Mouse (Mus musculus) G1E (cell line): ENCODE measurements at regions not wholly inside any gene's neighbourhood (a gene's known extent, or its start where the extent isn't known, plus 50 kb on each side); places are given as distances from the start of the nearest gene placed in this dataset.

Source experiments
- CTCF ChIP-seq: IDR thresholded peaks from 2 replicates; pipeline ENCODE4 v1.5.1; 2012; ENCODE audit warnings: low read depth, low read length, inconsistent platforms, mixed read lengths
- GATA1 ChIP-seq: IDR thresholded peaks from 2 replicates; pipeline ENCODE4 v1.6.1; 2012; ENCODE audit warnings: borderline replicate concordance, low read length, inconsistent platforms, mixed read lengths
- POLR2AphosphoS5 ChIP-seq: IDR thresholded peaks from 2 replicates; pipeline ENCODE4 v1.6.1; 2012; ENCODE audit warnings: low read depth, low read length, inconsistent platforms; ENCODE audit not compliant: insufficient replicate concordance
- TAL1 ChIP-seq: conservative IDR thresholded peaks from 2 replicates; pipeline ENCODE4 v1.6.1; 2012; ENCODE audit warnings: low read depth, low read length, inconsistent platforms, mixed read lengths

DNA sequence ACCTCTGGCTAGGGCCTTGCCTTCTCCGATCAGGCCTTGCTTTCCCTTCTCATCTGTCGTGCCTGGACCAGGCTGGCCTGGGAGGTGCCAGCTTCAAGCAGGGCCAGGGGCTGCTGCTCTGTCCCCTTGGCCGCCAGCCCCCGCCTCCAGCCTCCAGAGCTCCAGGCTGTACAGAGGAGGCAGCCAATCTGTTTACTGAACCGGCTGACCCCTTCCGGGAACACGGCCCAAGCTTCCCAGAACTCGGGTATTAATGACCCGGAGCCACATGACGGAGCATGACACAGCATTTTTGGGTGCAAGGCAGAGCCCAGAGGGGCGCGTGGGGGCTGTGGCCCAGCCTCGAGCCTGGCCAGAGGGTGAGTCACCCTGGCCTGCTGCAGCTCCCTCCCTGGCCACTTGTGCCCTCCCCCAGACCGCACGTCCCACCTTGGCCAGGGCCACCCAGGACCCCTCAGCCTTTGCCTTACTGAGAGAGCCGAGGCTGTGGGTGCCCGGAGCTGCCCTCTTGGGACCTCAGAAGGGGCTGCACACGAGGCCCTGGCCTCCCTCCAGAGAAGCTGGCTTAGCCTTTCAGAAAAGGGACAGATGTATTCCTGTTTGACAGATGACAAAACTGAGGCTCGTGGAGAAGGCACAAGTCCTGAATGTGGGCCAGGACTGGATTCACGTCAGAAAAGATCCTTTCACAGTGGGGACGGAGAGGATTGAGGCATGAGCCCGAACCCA lies 75.6 kb upstream of the Tmem189 start:
- TF ChIP-seq GATA1 (no peak), POLR2AphosphoS5 (no peak), CTCF (no peak), TAL1 (no peak)
